Mouse (Mus musculus) ES-E14 (cell line): ENCODE data around the gene Lsm12. TPM values are rescaled to one million over a fixed set of nuclear protein-coding genes. Genes with fewer than 3 reads are reported as not detected.

Experiments
- DNase-seq: peaks from one replicate; pipeline ENCODE4 v3.0.0-alpha.2; 2013; ENCODE audit warnings: low read depth, low spot score
- H3K27ac ChIP-seq: 2 replicates; pipeline ENCODE4 v1.5.1; 2012; ENCODE audit warnings: low read depth, mild to moderate bottlenecking, low read length, moderate library complexity, mixed read lengths; ENCODE audit not compliant: poor library complexity, insufficient read depth, severe bottlenecking
- H3K36me3 ChIP-seq: 2 replicates; pipeline ENCODE4 v1.6.1; 2012; ENCODE audit warnings: mild to moderate bottlenecking, low read length, moderate library complexity, mixed read lengths; ENCODE audit not compliant: control insufficient read depth, poor library complexity, insufficient read depth, severe bottlenecking
- H3K4me1 ChIP-seq, 2 experiments: fragments of 150-350 bp in 1 of 2; sonication (generic) in 1 of 2; 2 replicates each; pipeline ENCODE4 v1.6.1; 2012; ENCODE audit warnings: low read length in 2 of 2, mild to moderate bottlenecking in 1 of 2, mixed read lengths in 1 of 2; ENCODE audit not compliant: control insufficient read depth in 2 of 2, insufficient read depth in 2 of 2, poor library complexity in 1 of 2
- H3K4me3 ChIP-seq, 2 experiments: fragments of 150-350 bp in 1 of 2; sonication (generic) in 1 of 2; 2 replicates each; pipeline ENCODE4 v1.5.1; 2012; ENCODE audit warnings: low read length in 2 of 2, low read depth in 1 of 2, mild to moderate bottlenecking in 1 of 2, mixed read lengths in 1 of 2; ENCODE audit not compliant: insufficient read depth in 1 of 2, poor library complexity in 1 of 2, severe bottlenecking in 1 of 2
- H3K9ac ChIP-seq: 2 replicates; pipeline ENCODE4 v1.6.1; 2012; ENCODE audit warnings: low read depth, mild to moderate bottlenecking, low read length, mixed read lengths; ENCODE audit not compliant: poor library complexity, insufficient read depth, severe bottlenecking
- H3K9me3 ChIP-seq: fragments of 150-350 bp; sonication (generic); 2 replicates; pipeline ENCODE4 v1.6.1; 2012; ENCODE audit warnings: low read depth, mild to moderate bottlenecking, low read length; ENCODE audit not compliant: control insufficient read depth, insufficient read depth
- CHD2 ChIP-seq: IDR thresholded peaks from 2 replicates; pipeline ENCODE4 v1.6.1; 2014; ENCODE audit warnings: mild to moderate bottlenecking, low read depth, low read length, inconsistent platforms
- HCFC1 ChIP-seq: IDR thresholded peaks from 2 replicates; pipeline ENCODE4 v1.6.1; 2012; ENCODE audit warnings: low read length, inconsistent platforms, borderline replicate concordance; ENCODE audit not compliant: insufficient read depth
- ZNF384 ChIP-seq: IDR thresholded peaks from 2 replicates; pipeline ENCODE4 v1.6.1; 2012; ENCODE audit warnings: low read depth, low read length, inconsistent platforms
- in situ Hi-C, 2 experiments: fragments of 600-800 bp; cut with MboI; formaldehyde crosslinking; loops; one replicate each; pipeline ENCODE4 v1.15.1; 2025; ENCODE audit warnings: low sequenced_read_pairs in 2 of 2, inconsistent platforms in 1 of 2; ENCODE audit not compliant: unreplicated experiment in 2 of 2
- total RNA-seq: library from RNA; depleted of rRNA; stranded (reverse); fragments of 300-350 nt; gene quantifications from 2 replicates; pipeline ENCODE4 v1.2.3, GENCODE M21; 2012; rRNA removed

Gene Lsm12
- total RNA-seq, 1 experiment: 49.1 TPM

GRCm38 (mm10) chr11:102116241-102116640 is 68.9 kb downstream of the Lsm12 start:
- H3K4me1 ChIP-seq: no peaks in the 10 kb centered on the region; a peak in 1 of 4 replicates
- no peaks in the 10 kb centered on the region for H3K36me3 ChIP-seq
- TF ChIP-seq CHD2 (no peak), ZNF384 (no peak), HCFC1 (no peak)
- H3K4me3 ChIP-seq: no peak overlapping the region
- in situ Hi-C loops: no loop called here
- H3K9ac ChIP-seq: no peak overlapping the region
- H3K27ac ChIP-seq: no peak overlapping the region
- H3K9me3 ChIP-seq: no peaks in the 10 kb centered on the region
- no peak for DNase-seq

Other genes starting within 250 kb of the Lsm12 start
- gene Sost, start 218.3 kb downstream of the Lsm12 start, total RNA-seq: not detected in 2 replicates
- gene Cfap97d1, start 201.0 kb downstream of the Lsm12 start, total RNA-seq: not detected in 2 replicates
- gene Dusp3, start 198.3 kb downstream of the Lsm12 start, total RNA-seq: 12.8 and 14.8 TPM in 2 replicates
- gene Mpp3, start 156.8 kb downstream of the Lsm12 start, total RNA-seq: 5.2 and 7.5 TPM in 2 replicates
- not detected in 2 replicates for gene Cd300lg, start 143.8 kb downstream of the Lsm12 start, total RNA-seq
- gene Mpp2, start 96.8 kb downstream of the Lsm12 start, total RNA-seq: 0.94 and 1.2 TPM in 2 replicates
- gene Ppy, start 84.0 kb downstream of the Lsm12 start, total RNA-seq: not detected in 2 replicates
- 0.49 and 2.1 TPM in 2 replicates for gene Pyy, start 77.5 kb downstream of the Lsm12 start, total RNA-seq
- gene Nags, start 39.8 kb downstream of the Lsm12 start, total RNA-seq: 0.45 and 0.90 TPM in 2 replicates
- 75.3 and 98.7 TPM in 2 replicates for gene Tmem101, start 28.9 kb downstream of the Lsm12 start, total RNA-seq
- gene G6pc3, start 4.3 kb upstream of the Lsm12 start, total RNA-seq: 14.2 and 16.3 TPM in 2 replicates
- gene Hdac5, start 44.9 kb upstream of the Lsm12 start, total RNA-seq: 33.3 and 57.9 TPM in 2 replicates
- 17.3 and 17.8 TPM in 2 replicates for gene BC030867, start 63.6 kb upstream of the Lsm12 start, total RNA-seq
- gene Asb16, start 83.4 kb upstream of the Lsm12 start, total RNA-seq: 0.98 and 1.0 TPM in 2 replicates
- 33.0 and 37.2 TPM in 2 replicates for gene Tmub2, start 99.6 kb upstream of the Lsm12 start, total RNA-seq
- 55.4 and 60.4 TPM in 2 replicates for gene Atxn7l3, start 111.3 kb upstream of the Lsm12 start, total RNA-seq
- 138 and 155 TPM in 2 replicates for gene Ubtf, start 134.4 kb upstream of the Lsm12 start, total RNA-seq
- 0.18 and 0.21 TPM in 2 replicates for gene Slc4a1, start 180.9 kb upstream of the Lsm12 start, total RNA-seq
- 6.7 and 15.9 TPM in 2 replicates for gene Rundc3a, start 208.1 kb upstream of the Lsm12 start, total RNA-seq
- 152 and 175 TPM in 2 replicates for gene Slc25a39, start 222.7 kb upstream of the Lsm12 start, total RNA-seq
- gene Grn, start 245.0 kb upstream of the Lsm12 start, total RNA-seq: 81.5 and 154 TPM in 2 replicates